Mouse (Mus musculus): ENCODE data around the gene Cacna1c. TPM values are rescaled to one million over a fixed set of nuclear protein-coding genes. Genes with fewer than 3 reads are reported as not detected.

Cacna1c gene
- polyA plus RNA-seq, 1 experiment from 2014 or later, result 9.8 TPM

DNA sequence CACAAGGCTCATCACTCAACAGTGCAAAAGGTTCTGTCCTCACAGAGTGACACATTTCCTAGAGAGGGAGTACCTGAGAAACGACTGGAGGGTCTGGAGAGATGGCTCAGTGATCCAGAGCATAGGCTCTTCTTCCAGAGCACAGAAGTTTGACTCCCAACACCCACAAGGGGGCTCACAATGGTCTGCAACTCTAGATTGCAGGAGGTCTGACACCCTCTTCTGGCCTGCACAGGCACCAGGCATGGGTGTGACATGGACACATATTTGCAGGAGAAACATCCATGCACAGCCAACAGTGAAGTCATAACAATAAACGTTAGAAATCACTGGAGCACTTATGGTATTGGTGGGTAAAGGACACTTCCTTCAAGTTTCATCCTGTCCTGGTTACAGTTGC is 173.4 kb downstream of the Cacna1c start:
- 63% methylated on average over 2 of the region's 2 CpGs for WGBS

DNA sequence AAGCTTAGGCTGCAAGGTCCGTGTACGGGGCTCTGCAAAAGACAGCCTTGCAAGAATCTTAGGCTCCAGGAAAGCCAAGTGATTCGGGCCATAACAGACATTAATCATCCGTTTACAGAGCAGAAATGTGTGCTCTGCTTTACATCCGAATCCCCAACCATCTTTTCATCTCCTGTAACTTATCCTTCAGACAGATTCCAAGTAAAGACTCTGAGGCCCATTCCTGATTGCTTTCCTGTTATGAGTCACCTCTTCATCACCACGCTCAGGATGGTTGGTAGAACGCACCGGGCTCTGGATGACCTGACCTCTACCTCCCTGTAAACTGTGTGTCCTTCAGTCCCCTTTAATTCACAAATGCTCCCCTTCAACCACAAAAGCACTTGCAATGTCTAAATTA is 175.0 kb downstream of the Cacna1c start:
- H3K4me1 ChIP-seq (ENCODE audit: control insufficient read depth, insufficient read depth, low read length), result peaks cover 14% of the 10 kb centered on the region; the same call in 1 of the 2 replicates
- no peak for ATAC-seq (ENCODE audit: insufficient number of reproducible peaks, insufficient read depth, low FRiP score, low read depth)
- no peaks in the 10 kb centered on the region for H3K9me3 ChIP-seq (ENCODE audit: control insufficient read depth, low read depth, low read length)
- 36% methylated on average over 8 of the region's 8 CpGs for WGBS
- H3K4me3 ChIP-seq (ENCODE audit: low read depth, low read length), result no peak overlapping the region
- H3K36me3 ChIP-seq (ENCODE audit: control insufficient read depth, insufficient read depth, low read length), result no peaks in the 10 kb centered on the region
- peak overlapping the region; percentile 48; the same call in 1 of the 2 replicates for H3K27ac ChIP-seq (ENCODE audit: low read length)
- H3K27me3 ChIP-seq (ENCODE audit: control insufficient read depth, insufficient read depth, low read length), result no peaks in the 10 kb centered on the region
- no peak overlapping the region for H3K9ac ChIP-seq (replicated peaks; ENCODE audit: low read depth, low read length)
- H3K4me2 ChIP-seq (replicated peaks; ENCODE audit: low read depth, low read length), result no peak overlapping the region

More for the DNA sequence above, 173.4 kb downstream of the Cacna1c start:
- Histone ChIP-seq H3K27me3 (ENCODE audit: control insufficient read depth, insufficient read depth, low read length) (no peaks in the 10 kb centered on the region), H3K4me2 (replicated peaks; ENCODE audit: low read depth, low read length) (no peak overlapping the region), H3K4me3 (ENCODE audit: low read depth, low read length) (no peak overlapping the region), H3K9me3 (ENCODE audit: control insufficient read depth, low read depth, low read length) (no peaks in the 10 kb centered on the region), H3K9ac (replicated peaks; ENCODE audit: low read depth, low read length) (no peak overlapping the region), H3K4me1 (ENCODE audit: control insufficient read depth, insufficient read depth, low read length) (peaks cover 11% of the 10 kb centered on the region; the same call in 1 of the 2 replicates), H3K27ac (ENCODE audit: low read length) (no peak overlapping the region), H3K36me3 (ENCODE audit: control insufficient read depth, insufficient read depth, low read length) (no peaks in the 10 kb centered on the region)
- no peak for ATAC-seq (ENCODE audit: insufficient number of reproducible peaks, insufficient read depth, low FRiP score, low read depth)

DNA sequence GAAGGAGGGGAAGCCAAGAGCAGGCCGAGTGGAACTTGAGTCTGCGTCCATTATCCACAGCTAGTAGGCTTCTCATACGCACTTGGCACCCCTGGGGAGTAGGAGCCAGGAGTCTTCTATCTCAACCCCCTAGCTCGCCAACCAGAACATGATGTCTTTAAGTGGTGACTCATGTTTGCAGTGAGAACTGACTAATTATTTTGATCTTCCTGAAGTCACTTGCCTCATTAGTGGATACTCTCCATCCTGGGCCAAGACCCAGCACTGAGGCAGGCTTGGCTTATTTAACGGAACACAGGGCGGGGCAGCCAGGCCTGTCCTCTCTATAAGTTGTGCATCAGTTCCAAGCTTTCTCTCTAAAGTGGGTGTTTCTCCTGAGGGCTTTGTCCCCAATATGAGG is 177.3 kb downstream of the Cacna1c start:
- 91% methylated on average over 6 of the region's 6 CpGs for WGBS
- H3K4me1 ChIP-seq (ENCODE audit: control insufficient read depth, insufficient read depth, low read length), result peaks cover 14% of the 10 kb centered on the region; the same call in 1 of the 2 replicates
- H3K9me3 ChIP-seq (ENCODE audit: control insufficient read depth, low read depth, low read length), result no peaks in the 10 kb centered on the region
- no peak for ATAC-seq (ENCODE audit: insufficient number of reproducible peaks, insufficient read depth, low FRiP score, low read depth)
- no peak overlapping the region for H3K4me3 ChIP-seq (ENCODE audit: low read depth, low read length)
- H3K27ac ChIP-seq (ENCODE audit: low read length), result no peak overlapping the region
- no peaks in the 10 kb centered on the region for H3K27me3 ChIP-seq (ENCODE audit: control insufficient read depth, insufficient read depth, low read length)
- no peak overlapping the region for H3K4me2 ChIP-seq (replicated peaks; ENCODE audit: low read depth, low read length)
- no peak overlapping the region for H3K9ac ChIP-seq (replicated peaks; ENCODE audit: low read depth, low read length)
- no peaks in the 10 kb centered on the region for H3K36me3 ChIP-seq (ENCODE audit: control insufficient read depth, insufficient read depth, low read length)

DNA sequence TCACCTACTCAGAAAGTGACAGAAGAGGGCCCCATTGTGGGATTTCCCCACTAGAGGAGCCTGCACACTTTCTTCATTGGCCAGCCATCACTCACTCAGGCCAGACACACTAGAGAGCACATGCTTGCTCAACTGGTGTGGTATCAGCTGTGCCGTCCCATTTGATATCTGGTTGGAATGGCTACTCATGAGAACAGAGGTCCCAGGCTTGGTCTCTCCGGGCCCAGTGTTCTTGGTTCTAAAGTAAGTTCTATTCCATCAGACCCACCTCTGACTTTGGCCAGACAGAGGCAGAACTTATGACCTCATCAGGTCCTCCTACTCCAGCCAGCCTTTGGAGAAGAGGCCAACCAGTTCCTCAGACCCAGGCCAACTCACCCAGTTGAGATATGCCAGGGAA is 178.0 kb downstream of the Cacna1c start:
- Histone ChIP-seq H3K9ac (replicated peaks; ENCODE audit: low read depth, low read length) (no peak overlapping the region), H3K9me3 (ENCODE audit: control insufficient read depth, low read depth, low read length) (no peaks in the 10 kb centered on the region), H3K4me3 (ENCODE audit: low read depth, low read length) (no peak overlapping the region), H3K4me1 (ENCODE audit: control insufficient read depth, insufficient read depth, low read length) (peaks cover 14% of the 10 kb centered on the region; the same call in 1 of the 2 replicates), H3K27ac (ENCODE audit: low read length) (no peak overlapping the region), H3K27me3 (ENCODE audit: control insufficient read depth, insufficient read depth, low read length) (no peaks in the 10 kb centered on the region), H3K36me3 (ENCODE audit: control insufficient read depth, insufficient read depth, low read length) (no peaks in the 10 kb centered on the region), H3K4me2 (replicated peaks; ENCODE audit: low read depth, low read length) (no peak overlapping the region)
- ATAC-seq (ENCODE audit: insufficient number of reproducible peaks, insufficient read depth, low FRiP score, low read depth), result no peak
- WGBS, result 90% methylated on average over 2 of the region's 2 CpGs

DNA sequence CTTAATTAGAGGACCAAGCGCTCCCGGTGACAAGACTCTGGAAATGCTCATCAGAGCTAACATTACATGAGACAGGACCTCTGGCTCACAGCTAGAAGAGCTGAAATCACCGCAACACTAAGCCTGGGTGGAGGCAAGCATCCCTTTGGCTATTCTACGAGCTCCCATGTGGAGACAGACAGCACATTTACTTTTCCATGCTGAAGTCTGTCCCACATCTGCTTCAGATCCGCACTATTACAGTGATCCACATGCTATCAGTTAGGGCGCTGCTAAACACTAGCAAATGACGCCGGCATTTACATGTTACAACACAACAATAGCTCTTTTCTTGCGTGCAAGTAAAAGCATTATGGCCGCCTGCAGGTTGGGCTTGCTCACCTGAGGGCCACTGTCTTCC is 178.7 kb downstream of the Cacna1c start:
- Histone ChIP-seq H3K9me3 (ENCODE audit: control insufficient read depth, low read depth, low read length) (no peaks in the 10 kb centered on the region), H3K27me3 (ENCODE audit: control insufficient read depth, insufficient read depth, low read length) (no peaks in the 10 kb centered on the region), H3K27ac (ENCODE audit: low read length) (no peak overlapping the region), H3K4me2 (replicated peaks; ENCODE audit: low read depth, low read length) (no peak overlapping the region), H3K4me3 (ENCODE audit: low read depth, low read length) (no peak overlapping the region), H3K36me3 (ENCODE audit: control insufficient read depth, insufficient read depth, low read length) (no peaks in the 10 kb centered on the region), H3K9ac (replicated peaks; ENCODE audit: low read depth, low read length) (no peak overlapping the region), H3K4me1 (ENCODE audit: control insufficient read depth, insufficient read depth, low read length) (peaks cover 14% of the 10 kb centered on the region; the same call in 1 of the 2 replicates)
- 74% methylated on average over 10 of the region's 10 CpGs for WGBS
- ATAC-seq (ENCODE audit: insufficient number of reproducible peaks, insufficient read depth, low FRiP score, low read depth), result no peak

DNA sequence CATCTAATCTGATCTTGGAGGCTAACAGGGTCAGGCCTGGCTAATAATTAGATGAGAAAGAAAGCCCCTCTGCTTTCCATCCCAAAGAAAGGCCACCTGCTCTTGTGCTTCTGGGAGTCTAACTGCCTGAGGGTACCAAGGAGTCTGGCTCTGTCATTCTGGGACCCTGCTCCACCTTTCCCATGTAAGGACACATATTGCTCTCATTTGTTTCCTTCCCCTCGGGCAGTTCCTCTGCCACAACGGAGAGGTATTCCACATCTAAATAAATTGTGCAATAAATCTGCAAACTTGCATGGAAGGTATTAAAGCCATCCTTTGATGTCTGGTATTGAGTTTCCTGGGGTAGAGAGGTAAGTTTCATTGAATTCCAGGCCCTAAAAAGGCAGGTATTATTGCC is 180.9 kb downstream of the Cacna1c start:
- no peaks in the 10 kb centered on the region for H3K36me3 ChIP-seq (ENCODE audit: control insufficient read depth, insufficient read depth, low read length)
- H3K27me3 ChIP-seq (ENCODE audit: control insufficient read depth, insufficient read depth, low read length), result no peaks in the 10 kb centered on the region
- H3K4me2 ChIP-seq (replicated peaks; ENCODE audit: low read depth, low read length), result no peak overlapping the region
- no peak overlapping the region for H3K4me3 ChIP-seq (ENCODE audit: low read depth, low read length)
- H3K27ac ChIP-seq (ENCODE audit: low read length), result no peak overlapping the region
- H3K4me1 ChIP-seq (ENCODE audit: control insufficient read depth, insufficient read depth, low read length), result peaks cover 11% of the 10 kb centered on the region; the same call in 1 of the 2 replicates
- 30% methylated on average over 2 of the region's 2 CpGs for WGBS
- H3K9ac ChIP-seq (replicated peaks; ENCODE audit: low read depth, low read length), result no peak overlapping the region
- no peak for ATAC-seq (ENCODE audit: insufficient number of reproducible peaks, insufficient read depth, low FRiP score, low read depth)
- no peaks in the 10 kb centered on the region for H3K9me3 ChIP-seq (ENCODE audit: control insufficient read depth, low read depth, low read length)

DNA sequence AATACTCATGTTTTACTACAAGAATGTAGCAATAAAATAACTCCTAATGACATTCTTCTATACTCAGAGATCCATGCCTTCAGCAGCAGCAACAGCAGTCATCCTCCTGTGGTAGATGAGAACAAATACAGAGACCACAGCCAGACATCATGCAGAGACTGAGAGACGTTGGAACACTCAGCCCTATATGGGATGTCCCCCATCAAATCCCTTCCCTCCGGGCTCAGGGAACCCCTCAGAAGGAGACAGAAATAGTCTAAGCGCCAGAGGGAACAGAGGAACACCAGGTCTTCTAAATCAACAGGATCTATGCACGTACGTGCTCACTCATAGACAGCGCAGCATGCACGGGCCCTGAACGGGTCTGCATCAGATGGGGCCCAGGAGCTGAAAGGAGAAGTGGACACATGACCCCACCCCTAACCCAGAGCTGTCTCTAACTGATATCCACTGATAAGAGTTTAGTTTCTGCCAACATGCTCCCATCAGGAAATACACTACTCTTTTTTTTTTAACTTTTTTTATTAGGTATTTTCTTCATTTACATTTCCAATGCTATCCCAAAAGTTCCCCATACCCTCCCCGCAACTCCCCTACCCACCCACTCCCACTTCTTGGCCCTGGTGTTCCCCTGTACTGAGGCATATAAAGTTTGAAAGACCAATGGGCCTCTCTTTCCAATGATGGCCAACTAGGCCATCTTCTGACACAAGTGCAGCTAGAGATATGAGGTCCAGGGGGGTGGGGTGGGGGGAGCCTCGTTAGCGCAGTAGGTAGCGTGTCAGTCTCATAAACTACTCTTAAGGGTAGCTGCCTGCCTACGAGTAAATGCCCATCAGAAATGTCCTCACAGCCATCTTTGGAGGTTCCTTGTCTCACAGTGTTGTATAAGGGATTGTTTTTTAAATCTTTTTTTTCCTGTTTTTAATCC is 182.8 kb downstream of the Cacna1c start:
- 85% methylated on average over 13 of the region's 13 CpGs for WGBS
- Histone ChIP-seq H3K4me2 (replicated peaks; ENCODE audit: low read depth, low read length) (no peak overlapping the region), H3K27me3 (ENCODE audit: control insufficient read depth, insufficient read depth, low read length) (no peaks in the 10 kb centered on the region), H3K9ac (replicated peaks; ENCODE audit: low read depth, low read length) (no peak overlapping the region), H3K4me1 (ENCODE audit: control insufficient read depth, insufficient read depth, low read length) (0 out of 2 replicates have a peak, but pooled peaks cover 3% of the 10 kb centered on the region), H3K27ac (ENCODE audit: low read length) (no peak overlapping the region), H3K9me3 (ENCODE audit: control insufficient read depth, low read depth, low read length) (no peaks in the 10 kb centered on the region), H3K4me3 (ENCODE audit: low read depth, low read length) (no peak overlapping the region), H3K36me3 (ENCODE audit: control insufficient read depth, insufficient read depth, low read length) (no peaks in the 10 kb centered on the region)
- ATAC-seq (ENCODE audit: insufficient number of reproducible peaks, insufficient read depth, low FRiP score, low read depth), result peak; percentile 65; the same call in 1 of the 2 replicates

DNA sequence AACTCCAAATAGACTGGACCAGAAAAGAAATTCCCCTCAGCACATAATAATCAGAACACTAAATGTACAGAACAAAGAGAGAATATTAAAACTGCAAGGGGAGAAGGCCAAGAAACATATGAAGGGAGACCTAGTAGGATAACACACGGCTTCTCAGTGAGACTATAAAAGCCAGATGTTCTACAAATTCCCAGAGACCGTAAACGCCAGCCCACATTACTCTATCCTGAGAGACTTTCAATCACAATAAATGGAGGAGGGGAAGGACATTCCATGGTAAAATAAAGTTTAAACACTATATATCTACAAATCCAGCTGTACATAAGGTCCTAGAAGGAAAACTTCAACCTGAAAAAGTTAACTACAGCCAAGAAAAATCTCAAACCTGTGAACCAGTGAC is 185.3 kb downstream of the Cacna1c start:
- no peak for ATAC-seq (ENCODE audit: insufficient number of reproducible peaks, insufficient read depth, low FRiP score, low read depth)
- Histone ChIP-seq H3K9ac (replicated peaks; ENCODE audit: low read depth, low read length) (no peak overlapping the region), H3K36me3 (ENCODE audit: control insufficient read depth, insufficient read depth, low read length) (no peaks in the 10 kb centered on the region), H3K27me3 (ENCODE audit: control insufficient read depth, insufficient read depth, low read length) (no peaks in the 10 kb centered on the region), H3K27ac (ENCODE audit: low read length) (no peak overlapping the region), H3K4me2 (replicated peaks; ENCODE audit: low read depth, low read length) (no peak overlapping the region), H3K4me1 (ENCODE audit: control insufficient read depth, insufficient read depth, low read length) (no peaks in the 10 kb centered on the region), H3K9me3 (ENCODE audit: control insufficient read depth, low read depth, low read length) (no peaks in the 10 kb centered on the region), H3K4me3 (ENCODE audit: low read depth, low read length) (no peak overlapping the region)
- 50% methylated on average over 3 of the region's 3 CpGs for WGBS

All from stomach, embryonic 14.5 days (tissue).